Mouse (Mus musculus): ENCODE data around the gene Gm15517.

DNA sequence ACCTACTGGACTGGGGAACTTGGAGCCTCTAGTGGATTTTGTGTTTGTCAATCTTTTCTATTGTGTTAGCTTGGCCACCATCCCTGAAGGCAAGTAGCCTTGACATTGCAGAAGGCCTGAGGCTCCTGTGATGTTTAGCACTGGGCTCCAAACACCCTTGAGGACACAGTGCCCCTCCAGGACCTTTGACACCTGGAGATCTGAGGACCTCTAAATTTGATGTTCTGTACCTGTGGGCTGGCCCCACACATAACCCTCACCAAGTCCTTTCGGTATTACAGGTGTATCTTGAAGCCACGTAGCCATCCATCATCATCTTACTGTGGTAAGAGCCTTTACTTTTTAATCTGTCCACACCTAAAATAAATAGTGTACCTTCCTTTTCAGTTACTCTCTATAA is 13.3 kb upstream of the Gm15517 start:
- TF ChIP-seq CTCF (IDR thresholded peaks at IDR 0.05; ENCODE audit: extremely low read depth, insufficient read depth, insufficient read length, insufficient replicate concordance) (no peak), POLR2A (IDR thresholded peaks at IDR 0.05; ENCODE audit: low read depth, low read length) (no peak)

All from spleen, adult 2 months (tissue).